Mouse (Mus musculus) thymus, adult 2 months (tissue): ENCODE results near the gene Ift122.

Source experiments
- CTCF ChIP-seq: fragments of 200-500 bp; IDR thresholded peaks from 2 replicates; pipeline ENCODE4 v1.5.1; 2012; ENCODE audit warnings: mild to moderate bottlenecking, control low read depth, low read length, moderate library complexity, borderline replicate concordance; ENCODE audit not compliant: control insufficient read depth, poor library complexity, insufficient read depth; ENCODE audit errors: extremely low read depth
- POLR2A ChIP-seq: fragments of 200-500 bp; IDR thresholded peaks from 2 replicates; pipeline ENCODE4 v1.6.1; 2012; ENCODE audit warnings: mild to moderate bottlenecking, low read length, control low read depth, moderate library complexity; ENCODE audit not compliant: control insufficient read depth, poor library complexity, insufficient read depth; ENCODE audit errors: extremely low read depth

- TF ChIP-seq CTCF (no peak), POLR2A (no peak)
These were observed 4.5 kb upstream of the Ift122 start for GRCm38 (mm10) chr6:115848598-115849304.
